Mouse (Mus musculus) lung, postnatal 0 days (tissue): Measurements from ENCODE around the gene Brd2. TPM values are rescaled to one million over a fixed set of nuclear protein-coding genes. Genes with fewer than 3 reads are reported as not detected.

ENCODE experiments used
- ATAC-seq: fragments of 200-750 bp; cut with Nextera tagmentation; 2 replicates; pipeline ENCODE4 v1.8.0; 2017; ENCODE audit warnings: moderate library complexity
- DNase-seq: peaks from one replicate; pipeline ENCODE4 v3.0.0-alpha.2; 2016; ENCODE audit warnings: low spot score
- H3K27ac ChIP-seq: fragments of 300-500 bp; sonication (generic); 2 replicates; pipeline ENCODE4 v1.5.1; 2014; ENCODE audit warnings: antibody characterized with exemption, mild to moderate bottlenecking, low read length, mixed read lengths
- H3K27me3 ChIP-seq: fragments of 300-500 bp; sonication (generic); replicated peaks from 2 replicates; pipeline ENCODE4 v1.6.1; 2014; ENCODE audit warnings: low read length, mixed read lengths; ENCODE audit not compliant: insufficient read depth
- H3K36me3 ChIP-seq: fragments of 300-500 bp; sonication (generic); 2 replicates; pipeline ENCODE4 v1.6.1; 2014; ENCODE audit warnings: low read length, mixed read lengths; ENCODE audit not compliant: insufficient read depth
- H3K4me1 ChIP-seq: fragments of 300-500 bp; sonication (generic); 2 replicates; pipeline ENCODE4 v1.6.1; 2014; ENCODE audit warnings: antibody characterized with exemption, low read depth, low read length, mixed read lengths; ENCODE audit not compliant: insufficient read depth
- H3K4me2 ChIP-seq: fragments of 300-500 bp; sonication (generic); replicated peaks from 2 replicates; pipeline ENCODE4 v1.6.1; 2014; ENCODE audit warnings: low read depth, mild to moderate bottlenecking, low read length, moderate library complexity, mixed read lengths
- H3K4me3 ChIP-seq: fragments of 300-500 bp; sonication (generic); 2 replicates; pipeline ENCODE4 v1.5.1; 2014; ENCODE audit warnings: low read depth, low read length
- H3K9ac ChIP-seq: fragments of 300-500 bp; sonication (generic); replicated peaks from 2 replicates; pipeline ENCODE4 v1.6.1; 2014; ENCODE audit warnings: low read depth, mild to moderate bottlenecking
- H3K9me3 ChIP-seq: fragments of 300-500 bp; sonication (generic); 2 replicates; pipeline ENCODE4 v1.6.1; 2016; ENCODE audit warnings: low read length, mixed read lengths
- CTCF ChIP-seq: IDR thresholded peaks from 2 replicates; pipeline ENCODE4 v1.5.1; 2016; ENCODE audit warnings: antibody characterized with exemption, mild to moderate bottlenecking
- EP300 ChIP-seq: IDR thresholded peaks from 2 replicates; pipeline ENCODE4 v1.6.1; 2016; ENCODE audit warnings: antibody characterized with exemption, mild to moderate bottlenecking, control low read depth
- WGBS: fragments of 180-500 bp; shearing (Covaris S2); extraction: QIAGEN DNeasy Blood & Tissue Kit; methylation state at CpG from one replicate; pipeline ENCODE4 v1.1.7; 2014; 5-methylcytosine and 5-hydroxymethylcytosine counted together
- polyA plus RNA-seq: library from polyadenylated mRNA; unstranded; fragments of >200 nt; fragmentation: Nextera tagmentation; extraction: Ambion mirVana; gene quantifications from 2 replicates; pipeline ENCODE4 v1.2.1, GENCODE M21; 2015

The Brd2 gene
- polyA plus RNA-seq, 1 experiment from 2014 or later, result 80.2 TPM

DNA sequence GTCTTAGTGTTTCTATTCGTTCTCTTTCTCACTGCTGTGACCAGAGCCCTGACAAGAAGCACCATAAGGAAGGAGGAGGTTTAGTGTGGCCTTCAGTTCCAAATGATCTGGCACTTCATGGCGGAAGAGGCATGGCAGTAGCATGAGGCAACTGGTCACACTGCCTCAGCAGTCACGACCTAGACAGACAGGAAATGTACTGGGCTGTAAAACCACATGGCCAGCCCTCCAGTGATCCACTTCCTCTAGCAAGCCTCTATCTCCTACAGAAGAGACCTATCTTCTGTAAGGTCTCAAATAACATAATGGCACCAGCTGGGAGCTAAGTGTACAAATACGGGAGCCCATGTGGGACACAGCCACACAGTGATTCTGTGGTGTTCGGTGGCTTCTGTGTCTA, 50.3 kb downstream of the Brd2 start:
- H3K36me3 ChIP-seq, result no peaks in the 10 kb centered on the region
- no peak overlapping the region for H3K9ac ChIP-seq
- DNase-seq (peak; percentile 33), ATAC-seq (no peak)
- no peaks in the 10 kb centered on the region for H3K9me3 ChIP-seq
- H3K4me2 ChIP-seq, result no peak overlapping the region
- H3K4me1 ChIP-seq, result no peaks in the 10 kb centered on the region
- H3K4me3 ChIP-seq, result no peak overlapping the region
- 64% methylated on average over 5 of the region's 5 CpGs for WGBS
- peaks cover 9% of the 10 kb centered on the region; the same call in 1 of the 2 replicates for H3K27me3 ChIP-seq
- no peak for TF ChIP-seq EP300
- no peak for TF ChIP-seq CTCF
- no peak overlapping the region for H3K27ac ChIP-seq

DNA sequence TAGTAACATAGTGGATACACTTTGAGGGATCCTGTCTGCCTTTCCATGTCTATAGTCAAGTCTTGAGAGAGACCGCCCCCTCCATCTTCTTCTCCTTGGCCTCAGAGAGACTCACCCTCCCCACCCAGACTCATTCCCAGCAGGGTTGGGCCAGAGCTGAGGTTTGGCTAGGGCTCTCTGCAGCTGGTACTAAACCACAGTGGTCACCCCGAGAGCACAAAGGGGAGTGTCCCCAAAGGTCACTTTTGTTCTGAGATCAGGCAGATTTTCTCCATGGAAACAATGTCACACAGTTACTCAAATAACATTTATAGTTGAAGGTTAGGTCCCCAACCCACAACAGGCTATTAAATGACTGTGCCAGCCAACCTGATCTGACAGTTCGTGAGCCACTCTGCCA, 53.6 kb downstream of the Brd2 start:
- H3K4me1 ChIP-seq, result no peaks in the 10 kb centered on the region
- no peaks in the 10 kb centered on the region for H3K27me3 ChIP-seq
- H3K27ac ChIP-seq, result no peak overlapping the region
- ATAC-seq (no peak), DNase-seq (no peak)
- H3K4me3 ChIP-seq, result no peak overlapping the region
- H3K4me2 ChIP-seq, result no peak overlapping the region
- H3K9me3 ChIP-seq, result no peaks in the 10 kb centered on the region
- TF ChIP-seq CTCF, result no peak
- no peak for TF ChIP-seq EP300
- H3K36me3 ChIP-seq, result no peaks in the 10 kb centered on the region
- 43% methylated on average over 3 of the region's 3 CpGs for WGBS
- H3K9ac ChIP-seq, result no peak overlapping the region

Other genes with a start within 250 kb of the Brd2 start
- gene Gm7029, start 248.8 kb downstream of the Brd2 start, polyA plus RNA-seq, result not detected in 2 replicates
- gene Kifc1, start 232.0 kb downstream of the Brd2 start, polyA plus RNA-seq, result 0.37 and 1.0 TPM in 2 replicates
- 0.29 and 0.55 TPM in 2 replicates for gene Platr17, start 217.5 kb downstream of the Brd2 start, polyA plus RNA-seq
- gene Daxx, start 213.2 kb downstream of the Brd2 start, polyA plus RNA-seq, result 23.9 and 29.0 TPM in 2 replicates
- gene Tapbp, start 206.7 kb downstream of the Brd2 start, polyA plus RNA-seq, result 102 and 113 TPM in 2 replicates
- 16.6 and 17.0 TPM in 2 replicates for gene Zbtb22, start 206.7 kb downstream of the Brd2 start, polyA plus RNA-seq
- gene Rgl2, start 193.1 kb downstream of the Brd2 start, polyA plus RNA-seq, result 39.0 and 45.2 TPM in 2 replicates
- 99.7 and 103 TPM in 2 replicates for gene Pfdn6, start 182.3 kb downstream of the Brd2 start, polyA plus RNA-seq
- gene Wdr46, start 182.0 kb downstream of the Brd2 start, polyA plus RNA-seq, result 8.8 TPM in 2 replicates
- gene B3galt4, start 171.1 kb downstream of the Brd2 start, polyA plus RNA-seq, result 9.3 and 12.0 TPM in 2 replicates
- 28.5 and 31.1 TPM in 2 replicates for gene Vps52, start 166.8 kb downstream of the Brd2 start, polyA plus RNA-seq
- gene Rps18, start 166.6 kb downstream of the Brd2 start, polyA plus RNA-seq, result 1,282 and 1,435 TPM in 2 replicates
- 213 and 222 TPM in 2 replicates for gene H2-K1, start 122.3 kb downstream of the Brd2 start, polyA plus RNA-seq
- 18.8 and 19.1 TPM in 2 replicates for gene Ring1, start 98.0 kb downstream of the Brd2 start, polyA plus RNA-seq
- 57.9 and 59.8 TPM in 2 replicates for gene H2-Ke6, start 94.6 kb downstream of the Brd2 start, polyA plus RNA-seq
- gene Slc39a7, start 91.0 kb downstream of the Brd2 start, polyA plus RNA-seq, result 130 and 131 TPM in 2 replicates
- 35.0 and 35.7 TPM in 2 replicates for gene Rxrb, start 90.8 kb downstream of the Brd2 start, polyA plus RNA-seq
- gene Col11a2, start 83.2 kb downstream of the Brd2 start, polyA plus RNA-seq, result 0.25 and 0.44 TPM in 2 replicates
- gene H2-Oa, start 30.3 kb downstream of the Brd2 start, polyA plus RNA-seq, result 0.48 and 1.1 TPM in 2 replicates
- 20.7 and 23.9 TPM in 2 replicates for gene H2-DMa, start 3.1 kb downstream of the Brd2 start, polyA plus RNA-seq
- gene H2-DMb2, start 20.7 kb upstream of the Brd2 start, polyA plus RNA-seq, result 1.8 and 2.2 TPM in 2 replicates
- gene H2-DMb1, start 30.4 kb upstream of the Brd2 start, polyA plus RNA-seq, result 6.9 and 7.2 TPM in 2 replicates
- 11.6 and 12.6 TPM in 2 replicates for gene Tap1, start 64.9 kb upstream of the Brd2 start, polyA plus RNA-seq
- 16.4 and 17.1 TPM in 2 replicates for gene Psmb9, start 65.1 kb upstream of the Brd2 start, polyA plus RNA-seq
- 54.9 and 58.6 TPM in 2 replicates for gene Psmb8, start 75.1 kb upstream of the Brd2 start, polyA plus RNA-seq
- gene Tap2, start 80.9 kb upstream of the Brd2 start, polyA plus RNA-seq, result 23.9 and 26.1 TPM in 2 replicates
- gene H2-Ob, start 116.3 kb upstream of the Brd2 start, polyA plus RNA-seq, result 0.43 and 1.2 TPM in 2 replicates
- 17.8 and 19.2 TPM in 2 replicates for gene H2-Ab1, start 135.1 kb upstream of the Brd2 start, polyA plus RNA-seq
- gene H2-Aa, start 165.2 kb upstream of the Brd2 start, polyA plus RNA-seq, result 15.8 and 20.6 TPM in 2 replicates
- gene H2-Eb1, start 183.2 kb upstream of the Brd2 start, polyA plus RNA-seq, result 11.9 and 12.6 TPM in 2 replicates
- not detected in 2 replicates for gene H2-Eb2, start 203.0 kb upstream of the Brd2 start, polyA plus RNA-seq
- 0.07 TPM in 1 of 2 replicates, not detected in the other for gene Btnl2, start 232.2 kb upstream of the Brd2 start, polyA plus RNA-seq